Mouse (Mus musculus): ENCODE measurements around the gene Dhx57. TPM values are rescaled to one million over a fixed set of nuclear protein-coding genes. Genes with fewer than 3 reads are reported as not detected.
"Not testable (repeated sequence)": the region's sequence is repeated elsewhere in the genome, so short reads cannot be mapped to it uniquely, and the experiment has no call there.

Gene Dhx57
- polyA plus RNA-seq, 1 experiment = 18.9 TPM

GRCm38 (mm10) chr17:80291148-80291547 lies 872 bp upstream of the Dhx57 start:
- H3K27me3 ChIP-seq (ENCODE audit: control insufficient read depth, insufficient read depth, low read length) = no peaks in the 10 kb centered on the region
- no peaks in the 10 kb centered on the region for H3K36me3 ChIP-seq (ENCODE audit: control insufficient read depth, insufficient read depth, low read length)
- DNase-seq = peak; percentile 41
- peaks cover 8% of the 10 kb centered on the region for H3K4me1 ChIP-seq (replicated peaks; ENCODE audit: control insufficient read depth, insufficient read depth, low read length)
- TF ChIP-seq POLR2A (IDR thresholded peaks at IDR 0.05; ENCODE audit: control insufficient read depth, extremely low read depth, insufficient read depth, low read length, poor library complexity) = no peak
- no peak for TF ChIP-seq CTCF (IDR thresholded peaks at IDR 0.05; ENCODE audit: borderline replicate concordance, control insufficient read depth, extremely low read depth, insufficient read depth, low read length, poor library complexity)
- 13% methylated on average over 2 of the region's 2 CpGs for WGBS
- H3K4me3 ChIP-seq (ENCODE audit: control insufficient read depth, insufficient read depth, low read length) = no peak overlapping the region
- H3K27ac ChIP-seq (ENCODE audit: control insufficient read depth, insufficient read depth, low read length) = no peak overlapping the region

GRCm38 (mm10) chr17:80289280-80290073 lies 799 bp downstream of the Dhx57 start:
- TF ChIP-seq CTCF (IDR thresholded peaks at IDR 0.05; ENCODE audit: borderline replicate concordance, control insufficient read depth, extremely low read depth, insufficient read depth, low read length, poor library complexity) = no peak
- TF ChIP-seq POLR2A (IDR thresholded peaks at IDR 0.05; ENCODE audit: control insufficient read depth, extremely low read depth, insufficient read depth, low read length, poor library complexity) = peak; percentile 28; the same call in 1 of the 2 replicates
- no peaks in the 10 kb centered on the region for H3K27me3 ChIP-seq (ENCODE audit: control insufficient read depth, insufficient read depth, low read length)
- peak overlapping the region; percentile 38 for H3K27ac ChIP-seq (ENCODE audit: control insufficient read depth, insufficient read depth, low read length)
- H3K4me3 ChIP-seq (ENCODE audit: control insufficient read depth, insufficient read depth, low read length) = peak overlapping the region; percentile 83
- DNase-seq = no peak
- no peaks in the 10 kb centered on the region for H3K36me3 ChIP-seq (ENCODE audit: control insufficient read depth, insufficient read depth, low read length)
- 2% methylated on average over 30 of the region's 30 CpGs for whole genome bisulfite sequencing
- H3K4me1 ChIP-seq (replicated peaks; ENCODE audit: control insufficient read depth, insufficient read depth, low read length) = peaks cover 6% of the 10 kb centered on the region; the same call in 1 of the 2 replicates

DNA sequence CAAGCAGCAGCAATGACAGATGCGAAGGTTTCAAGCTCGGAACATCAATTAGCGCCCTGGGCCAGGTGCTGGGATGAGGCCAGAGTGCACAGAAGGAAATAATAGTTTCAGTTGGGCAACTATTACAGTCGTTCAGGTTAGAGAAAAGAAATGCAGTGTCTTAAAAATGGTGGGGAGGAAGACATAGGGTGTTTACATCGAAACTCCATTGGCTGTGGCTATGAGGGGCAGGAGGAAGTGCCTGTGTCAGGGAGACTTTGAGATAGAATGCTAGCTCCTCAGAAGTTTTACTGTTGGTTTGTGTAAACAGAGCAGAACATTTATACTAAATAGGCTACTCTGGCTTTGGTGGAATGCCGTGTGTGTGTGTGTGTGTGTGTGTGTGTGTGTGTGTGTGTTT lies 2.3 kb downstream of the Dhx57 start:
- no peak for DNase-seq
- Histone ChIP-seq H3K27me3 (ENCODE audit: control insufficient read depth, insufficient read depth, low read length) (no peaks in the 10 kb centered on the region), H3K27ac (ENCODE audit: control insufficient read depth, insufficient read depth, low read length) (no peak overlapping the region), H3K36me3 (ENCODE audit: control insufficient read depth, insufficient read depth, low read length) (no peaks in the 10 kb centered on the region), H3K4me3 (ENCODE audit: control insufficient read depth, insufficient read depth, low read length) (no peak overlapping the region), H3K4me1 (replicated peaks; ENCODE audit: control insufficient read depth, insufficient read depth, low read length) (peaks cover 6% of the 10 kb centered on the region; the same call in 1 of the 2 replicates)
- WGBS = 69% methylated on average over 6 of the region's 6 CpGs
- no peak for TF ChIP-seq POLR2A (IDR thresholded peaks at IDR 0.05; ENCODE audit: control insufficient read depth, extremely low read depth, insufficient read depth, low read length, poor library complexity)
- no peak for TF ChIP-seq CTCF (IDR thresholded peaks at IDR 0.05; ENCODE audit: borderline replicate concordance, control insufficient read depth, extremely low read depth, insufficient read depth, low read length, poor library complexity)

DNA sequence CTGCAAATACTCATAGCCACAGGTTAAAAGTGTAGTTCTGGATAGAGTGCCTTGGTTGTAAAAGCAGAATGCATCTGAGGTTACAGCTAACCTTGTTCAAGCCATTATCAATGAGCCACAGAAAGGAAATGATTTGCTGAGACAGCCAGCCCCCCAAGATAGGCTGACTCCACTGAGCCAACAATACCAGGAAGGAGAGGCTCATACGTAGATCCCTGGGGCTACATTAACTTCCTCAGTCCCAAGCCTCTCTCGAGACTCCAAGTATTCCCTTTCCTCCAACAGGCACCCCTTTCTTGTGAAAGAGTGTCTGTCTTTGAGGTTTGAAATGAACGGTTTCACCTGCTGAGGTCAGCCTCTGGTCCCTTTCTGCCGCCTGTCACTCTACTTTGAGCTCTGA lies 5.8 kb downstream of the Dhx57 start:
- WGBS = 72% methylated on average over 4 of the region's 4 CpGs
- H3K36me3 ChIP-seq (ENCODE audit: control insufficient read depth, insufficient read depth, low read length) = peaks cover 6% of the 10 kb centered on the region
- peaks cover 6% of the 10 kb centered on the region; the same call in 1 of the 2 replicates for H3K4me1 ChIP-seq (replicated peaks; ENCODE audit: control insufficient read depth, insufficient read depth, low read length)
- H3K27me3 ChIP-seq (ENCODE audit: control insufficient read depth, insufficient read depth, low read length) = no peaks in the 10 kb centered on the region
- H3K4me3 ChIP-seq (ENCODE audit: control insufficient read depth, insufficient read depth, low read length) = no peak overlapping the region
- no peak for DNase-seq
- no peak for TF ChIP-seq CTCF (IDR thresholded peaks at IDR 0.05; ENCODE audit: borderline replicate concordance, control insufficient read depth, extremely low read depth, insufficient read depth, low read length, poor library complexity)
- no peak for TF ChIP-seq POLR2A (IDR thresholded peaks at IDR 0.05; ENCODE audit: control insufficient read depth, extremely low read depth, insufficient read depth, low read length, poor library complexity)
- H3K27ac ChIP-seq (ENCODE audit: control insufficient read depth, insufficient read depth, low read length) = no peak overlapping the region

- TF ChIP-seq POLR2A (IDR thresholded peaks at IDR 0.05; ENCODE audit: control insufficient read depth, extremely low read depth, insufficient read depth, low read length, poor library complexity) (no peak), CTCF (IDR thresholded peaks at IDR 0.05; ENCODE audit: borderline replicate concordance, control insufficient read depth, extremely low read depth, insufficient read depth, low read length, poor library complexity) (no peak)
- 99% methylated on average over 8 of the region's 8 CpGs for WGBS
- peaks cover 36% of the 10 kb centered on the region for H3K36me3 ChIP-seq (ENCODE audit: control insufficient read depth, insufficient read depth, low read length)
- no peak overlapping the region for H3K27ac ChIP-seq (ENCODE audit: control insufficient read depth, insufficient read depth, low read length)
- H3K4me1 ChIP-seq (replicated peaks; ENCODE audit: control insufficient read depth, insufficient read depth, low read length) = no peaks in the 10 kb centered on the region
- H3K27me3 ChIP-seq (ENCODE audit: control insufficient read depth, insufficient read depth, low read length) = no peaks in the 10 kb centered on the region
- H3K4me3 ChIP-seq (ENCODE audit: control insufficient read depth, insufficient read depth, low read length) = no peak overlapping the region
- no peak for DNase-seq
Measured at GRCm38 (mm10) chr17:80279340-80280070, 10.8 kb downstream of the Dhx57 start.

- Histone ChIP-seq H3K27me3 (ENCODE audit: control insufficient read depth, insufficient read depth, low read length) (no peaks in the 10 kb centered on the region), H3K27ac (ENCODE audit: control insufficient read depth, insufficient read depth, low read length) (no peak overlapping the region), H3K4me3 (ENCODE audit: control insufficient read depth, insufficient read depth, low read length) (no peak overlapping the region), H3K36me3 (ENCODE audit: control insufficient read depth, insufficient read depth, low read length) (peaks cover 41% of the 10 kb centered on the region), H3K4me1 (replicated peaks; ENCODE audit: control insufficient read depth, insufficient read depth, low read length) (no peaks in the 10 kb centered on the region)
- TF ChIP-seq CTCF (IDR thresholded peaks at IDR 0.05; ENCODE audit: borderline replicate concordance, control insufficient read depth, extremely low read depth, insufficient read depth, low read length, poor library complexity) (no peak), POLR2A (IDR thresholded peaks at IDR 0.05; ENCODE audit: control insufficient read depth, extremely low read depth, insufficient read depth, low read length, poor library complexity) (no peak)
- DNase-seq = no peak
- WGBS = 97% methylated on average over 4 of the region's 4 CpGs
Measured at GRCm38 (mm10) chr17:80278255-80278654, 12.0 kb downstream of the Dhx57 start.

DNA sequence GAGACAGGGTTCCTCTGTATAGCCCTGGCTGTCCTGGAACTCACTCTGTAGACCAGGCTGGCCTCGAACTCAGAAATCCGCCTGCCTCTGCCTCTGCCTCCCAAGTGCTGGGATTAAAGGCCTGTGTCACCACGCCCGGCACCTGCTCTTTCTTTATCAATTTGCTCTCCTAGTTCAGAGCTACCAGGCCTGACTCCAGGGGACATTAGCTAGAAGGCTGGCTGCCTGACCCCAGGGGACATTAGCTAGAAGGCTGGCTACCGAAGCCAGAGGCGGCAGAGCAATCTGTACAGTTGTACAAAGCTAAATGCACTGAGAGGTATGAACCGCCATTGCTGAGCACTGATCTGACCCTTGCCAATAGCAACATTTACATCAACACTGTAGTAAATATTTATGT lies 19.7 kb downstream of the Dhx57 start:
- WGBS = 97% methylated on average over 7 of the region's 7 CpGs
- not testable (repeated sequence) for H3K27me3 ChIP-seq (ENCODE audit: control insufficient read depth, insufficient read depth, low read length); DNase-seq; H3K4me1 ChIP-seq (replicated peaks; ENCODE audit: control insufficient read depth, insufficient read depth, low read length); H3K27ac ChIP-seq (ENCODE audit: control insufficient read depth, insufficient read depth, low read length); H3K4me3 ChIP-seq (ENCODE audit: control insufficient read depth, insufficient read depth, low read length)
- peaks cover 57% of the 10 kb centered on the region for H3K36me3 ChIP-seq (ENCODE audit: control insufficient read depth, insufficient read depth, low read length)
